Mouse (Mus musculus) limb, embryonic 10.5 days (tissue): ENCODE data around the gene AI837181. TPM values are rescaled to one million over a fixed set of nuclear protein-coding genes. Genes with fewer than 3 reads are reported as not detected.

Experiments used
- DNase-seq: peaks from one replicate; pipeline ENCODE4 v3.0.0-alpha.2; 2017; ENCODE audit warnings: low spot score
- H3K27ac ChIP-seq: fragments of 300-500 bp; sonication (generic); 2 replicates; pipeline ENCODE4 v1.5.1; 2016; ENCODE audit warnings: mild to moderate bottlenecking
- H3K27me3 ChIP-seq: fragments of 300-500 bp; sonication (generic); 2 replicates; pipeline ENCODE4 v1.6.1; 2016; ENCODE audit warnings: low read depth, mild to moderate bottlenecking; ENCODE audit not compliant: poor library complexity, severe bottlenecking
- H3K36me3 ChIP-seq: fragments of 300-500 bp; sonication (generic); 2 replicates; pipeline ENCODE4 v1.6.1; 2016; ENCODE audit warnings: mild to moderate bottlenecking, moderate library complexity
- H3K4me1 ChIP-seq: fragments of 300-500 bp; sonication (generic); 2 replicates; pipeline ENCODE4 v1.6.1; 2016
- H3K4me3 ChIP-seq: fragments of 300-500 bp; sonication (generic); 2 replicates; pipeline ENCODE4 v1.5.1; 2016; ENCODE audit warnings: mild to moderate bottlenecking, moderate library complexity
- H3K9me3 ChIP-seq: fragments of 300-500 bp; sonication (generic); replicated peaks from 2 replicates; pipeline ENCODE4 v1.6.1; 2016; ENCODE audit warnings: mild to moderate bottlenecking
- WGBS: fragments of 180-500 bp; shearing (Covaris S2); methylation state at CpG from one replicate; pipeline ENCODE4 v1.1.7; 2016; 5-methylcytosine and 5-hydroxymethylcytosine counted together
- polyA plus RNA-seq: library from polyadenylated mRNA; unstranded; fragments of >200 nt; fragmentation: Nextera tagmentation; extraction: Ambion mirVana; gene quantifications from 2 replicates; pipeline ENCODE4 v1.2.1, GENCODE M21; 2016

The AI837181 gene
- polyA plus RNA-seq, 1 experiment from 2014 or later = 68.8 TPM

- WGBS = 64% methylated on average over 5 of the region's 5 CpGs
- peaks cover 35% of the 10 kb centered on the region for H3K4me1 ChIP-seq
- H3K9me3 ChIP-seq = no peaks in the 10 kb centered on the region
- H3K27ac ChIP-seq = no peak overlapping the region
- peaks cover 29% of the 10 kb centered on the region for H3K36me3 ChIP-seq
- H3K27me3 ChIP-seq = no peaks in the 10 kb centered on the region
- H3K4me3 ChIP-seq = no peak overlapping the region
- DNase-seq = no peak
Measured at GRCm38 (mm10) chr19:5471846-5472245, 46.9 kb downstream of the AI837181 start.

- Histone ChIP-seq H3K36me3 (peaks cover 29% of the 10 kb centered on the region), H3K27me3 (no peaks in the 10 kb centered on the region), H3K4me1 (peaks cover 38% of the 10 kb centered on the region), H3K9me3 (no peaks in the 10 kb centered on the region), H3K4me3 (0 out of 2 replicates have a peak overlapping the region, but pooled peaks have one; percentile 83), H3K27ac (no peak overlapping the region)
- 80% methylated on average over 3 of the region's 3 CpGs for WGBS
- no peak for DNase-seq
Measured at GRCm38 (mm10) chr19:5472857-5473256, 47.9 kb downstream of the AI837181 start.

- under 1% methylated on average over 22 of the region's 22 CpGs for WGBS
- Histone ChIP-seq H3K9me3 (no peaks in the 10 kb centered on the region), H3K4me3 (peak within 1 kb of the TSS; percentile 83), H3K27me3 (no peaks in the 10 kb centered on the region), H3K4me1 (peaks cover 38% of the 10 kb centered on the region), H3K36me3 (peaks cover 33% of the 10 kb centered on the region), H3K27ac (peak within 1 kb of the TSS; percentile 97)
- peak; percentile 76 for DNase-seq
Measured at GRCm38 (mm10) chr19:5473720-5474119, 48.8 kb downstream of the AI837181 start, which contains the start of gene Efemp2. TSS of gene Efemp2 (plus strand) at chr19:5473954.

- 1% methylated on average over 68 of the region's 68 CpGs for WGBS
- peak; percentile 68 for DNase-seq
- H3K36me3 ChIP-seq = peaks cover 40% of the 10 kb centered on the region
- H3K27me3 ChIP-seq = no peaks in the 10 kb centered on the region
- H3K4me1 ChIP-seq = peaks cover 38% of the 10 kb centered on the region
- peak overlapping the region; percentile 97 for H3K27ac ChIP-seq
- peak overlapping the region; percentile 83 for H3K4me3 ChIP-seq
- no peaks in the 10 kb centered on the region for H3K9me3 ChIP-seq
Measured at GRCm38 (mm10) chr19:5474281-5475068, 49.5 kb downstream of the AI837181 start.

GRCm38 (mm10) chr19:5475069-5475714 is 50.2 kb downstream of the AI837181 start:
- Histone ChIP-seq H3K9me3 (no peaks in the 10 kb centered on the region), H3K36me3 (peaks cover 47% of the 10 kb centered on the region), H3K4me1 (peaks cover 38% of the 10 kb centered on the region), H3K27ac (peak overlapping the region; percentile 97), H3K27me3 (no peaks in the 10 kb centered on the region), H3K4me3 (peak overlapping the region; percentile 83)
- 21% methylated on average over 13 of the region's 13 CpGs for WGBS
- peak; percentile 64 for DNase-seq

Other genes with a start within 250 kb of the AI837181 start
- gene Pacs1, start 152.0 kb upstream of the AI837181 start, polyA plus RNA-seq = 25.7 and 31.1 TPM in 2 replicates
- gene Sf3b2, start 129.7 kb upstream of the AI837181 start, polyA plus RNA-seq = 419 and 440 TPM in 2 replicates
- gene Gal3st3, start 126.8 kb upstream of the AI837181 start, polyA plus RNA-seq = 5.0 and 8.4 TPM in 2 replicates
- not detected in 2 replicates for gene Catsper1, start 89.4 kb upstream of the AI837181 start, polyA plus RNA-seq
- 0.26 and 1.1 TPM in 2 replicates for gene Cst6, start 75.6 kb upstream of the AI837181 start, polyA plus RNA-seq
- 99.4 and 109 TPM in 2 replicates for gene Eif1ad, start 58.4 kb upstream of the AI837181 start, polyA plus RNA-seq
- 607 and 678 TPM in 2 replicates for gene Banf1, start 58.0 kb upstream of the AI837181 start, polyA plus RNA-seq
- gene Sart1, start 36.4 kb upstream of the AI837181 start, polyA plus RNA-seq = 103 and 111 TPM in 2 replicates
- not detected in 2 replicates for gene Tsga10ip, start 22.6 kb upstream of the AI837181 start, polyA plus RNA-seq
- 224 and 246 TPM in 2 replicates for gene Drap1, start 165 bp upstream of the AI837181 start, polyA plus RNA-seq
- not detected in 2 replicates for gene Fosl1, start 22.4 kb downstream of the AI837181 start, polyA plus RNA-seq
- gene Ccdc85b, start 32.8 kb downstream of the AI837181 start, polyA plus RNA-seq = 8.9 and 9.7 TPM in 2 replicates
- gene Fibp, start 35.5 kb downstream of the AI837181 start, polyA plus RNA-seq = 111 and 132 TPM in 2 replicates
- gene Ctsw, start 43.4 kb downstream of the AI837181 start, polyA plus RNA-seq = 1.6 and 1.9 TPM in 2 replicates
- 85.6 and 99.7 TPM in 2 replicates for gene Efemp2, start 48.8 kb downstream of the AI837181 start, polyA plus RNA-seq
- gene Mus81, start 63.3 kb downstream of the AI837181 start, polyA plus RNA-seq = 38.2 and 40.4 TPM in 2 replicates
- gene Cfl1, start 65.3 kb downstream of the AI837181 start, polyA plus RNA-seq = 3,106 and 3,128 TPM in 2 replicates
- not detected in 2 replicates for gene 1700020D05Rik, start 78.6 kb downstream of the AI837181 start, polyA plus RNA-seq
- 4.1 and 7.0 TPM in 2 replicates for gene Snx32, start 85.4 kb downstream of the AI837181 start, polyA plus RNA-seq
- 0.74 and 0.86 TPM in 2 replicates for gene Ovol1, start 135.5 kb downstream of the AI837181 start, polyA plus RNA-seq
- gene Ap5b1, start 142.9 kb downstream of the AI837181 start, polyA plus RNA-seq = 1.2 and 1.4 TPM in 2 replicates
- 197 and 205 TPM in 2 replicates for gene Rnaseh2c, start 176.7 kb downstream of the AI837181 start, polyA plus RNA-seq
- gene Kat5, start 185.1 kb downstream of the AI837181 start, polyA plus RNA-seq = 51.5 and 59.3 TPM in 2 replicates
- gene Rela, start 212.3 kb downstream of the AI837181 start, polyA plus RNA-seq = 31.5 and 39.6 TPM in 2 replicates
- gene Sipa1, start 238.6 kb downstream of the AI837181 start, polyA plus RNA-seq = 35.9 and 38.6 TPM in 2 replicates